Mouse (Mus musculus) ovary, postnatal 14 days (tissue): ENCODE measurements around the gene Kcnf1.

Source experiments
- DNase-seq: peaks from one replicate; pipeline ENCODE4 v3.0.0; 2022; ENCODE audit warnings: low spot score

Kcnf1 gene

GRCm38 (mm10) chr12:17176757-17177092 lies at the start of gene Kcnf1:
Gene Kcnf1 (minus strand): TSS chr12:17176888.
- DNase-seq: no peak

- no peak for DNase-seq
Measured at GRCm38 (mm10) chr12:17225012-17225411, 48.3 kb upstream of the Kcnf1 start.

GRCm38 (mm10) chr12:17223050-17223449 lies 46.4 kb upstream of the Kcnf1 start:
- DNase-seq: no peak

DNA sequence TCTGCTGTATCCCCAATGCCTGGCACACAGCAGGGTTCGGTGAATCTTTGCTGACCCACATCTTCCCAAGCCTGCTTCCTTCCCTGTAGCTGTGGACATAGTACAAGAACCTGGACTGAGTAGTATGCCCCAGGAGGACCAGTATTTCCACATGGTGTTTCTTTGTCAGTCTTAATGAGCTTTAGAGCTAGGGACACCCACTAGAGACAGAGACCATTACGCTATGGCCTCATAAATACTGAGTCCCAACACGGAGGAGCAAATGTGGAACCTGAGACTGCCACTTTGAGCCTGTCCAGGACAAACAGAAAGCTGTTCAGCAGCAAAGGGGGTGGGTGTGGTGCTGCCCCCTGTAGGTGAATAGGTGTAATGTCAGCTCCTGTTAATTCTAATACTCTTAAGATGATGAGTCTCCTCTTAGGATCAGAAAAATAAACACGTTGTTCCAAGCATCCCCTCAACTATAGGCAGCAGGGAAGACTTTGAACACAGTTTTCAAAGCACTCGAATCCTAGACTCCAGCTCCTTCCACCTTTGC lies 45.3 kb upstream of the Kcnf1 start:
- DNase-seq: no peak

- no peak for DNase-seq
Measured at GRCm38 (mm10) chr12:17220631-17221030, 43.9 kb upstream of the Kcnf1 start.

DNA sequence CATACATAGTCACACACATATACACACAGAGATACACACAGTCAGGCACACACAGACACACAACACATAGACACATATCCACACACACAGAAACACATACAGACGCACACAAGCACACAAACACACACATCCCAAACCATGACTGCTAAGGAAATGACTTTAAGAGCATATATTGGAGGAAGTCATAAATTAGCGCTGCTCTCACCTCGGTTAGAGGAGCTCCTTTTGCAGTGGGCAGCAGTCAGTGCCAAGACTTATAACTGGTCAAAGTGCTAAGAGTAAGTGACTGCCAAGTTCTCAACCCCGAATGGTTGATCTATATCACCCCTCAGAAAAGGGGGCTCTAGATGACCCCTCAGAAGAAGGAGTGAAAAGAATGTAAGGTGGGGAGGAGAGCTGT lies 42.4 kb upstream of the Kcnf1 start:
- no peak for DNase-seq

GRCm38 (mm10) chr12:17218390-17218789 lies 41.7 kb upstream of the Kcnf1 start:
- no peak for DNase-seq

DNA sequence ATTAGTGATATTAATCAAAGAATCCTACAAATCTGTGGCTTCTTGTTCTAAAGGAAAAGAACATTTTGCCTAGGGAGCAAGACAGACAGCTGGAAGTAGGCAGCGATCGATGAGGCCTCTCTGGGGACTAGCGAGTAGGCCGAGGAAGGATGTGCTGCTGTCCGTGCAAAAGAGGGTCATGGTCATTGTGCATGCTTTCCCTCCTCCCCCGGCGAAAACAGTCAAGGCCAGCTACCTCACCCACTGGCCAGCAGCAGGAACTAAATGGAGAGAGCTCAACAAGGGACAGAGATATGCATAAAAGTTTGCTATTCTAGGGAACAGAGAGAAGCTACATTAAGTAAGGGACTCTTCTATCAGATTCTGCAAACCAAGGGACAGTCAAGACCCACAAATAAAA lies 39.1 kb upstream of the Kcnf1 start:
- no peak for DNase-seq

- DNase-seq: no peak
Measured at GRCm38 (mm10) chr12:17202492-17203322, 26.0 kb upstream of the Kcnf1 start.

- no peak for DNase-seq
Measured at GRCm38 (mm10) chr12:17198621-17199020, 21.9 kb upstream of the Kcnf1 start.

DNA sequence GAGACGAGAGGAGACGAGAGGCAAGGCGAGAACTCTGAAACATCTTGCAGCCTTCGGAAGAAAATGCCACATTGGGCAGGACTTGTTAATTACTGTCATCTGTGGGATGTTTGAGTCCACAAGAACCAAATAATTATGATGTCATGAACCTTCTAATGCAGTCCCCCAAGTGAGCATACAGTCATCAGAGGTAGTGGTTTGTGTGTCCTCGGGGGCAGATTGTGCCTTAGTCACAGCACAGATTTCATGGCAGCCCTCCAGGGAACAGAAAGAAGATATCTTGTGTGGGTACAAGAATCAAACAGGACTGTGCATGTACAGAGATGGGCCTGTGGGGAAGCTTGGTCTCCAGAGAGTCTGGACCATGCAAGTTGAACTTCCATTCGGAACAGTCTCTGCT lies 17.5 kb upstream of the Kcnf1 start:
- no peak for DNase-seq

GRCm38 (mm10) chr12:17193311-17193710 lies 16.6 kb upstream of the Kcnf1 start:
- no peak for DNase-seq

GRCm38 (mm10) chr12:17192887-17193286 lies 16.2 kb upstream of the Kcnf1 start:
- DNase-seq: no peak

- DNase-seq: no peak
Measured at GRCm38 (mm10) chr12:17184303-17184775, 7.7 kb upstream of the Kcnf1 start.

- no peak for DNase-seq
Measured at GRCm38 (mm10) chr12:17183788-17184187, 7.1 kb upstream of the Kcnf1 start.

GRCm38 (mm10) chr12:17176041-17176756 lies 489 bp downstream of the Kcnf1 start:
- DNase-seq: peak; percentile 39

GRCm38 (mm10) chr12:17175531-17175951 lies 1.1 kb downstream of the Kcnf1 start:
- DNase-seq: no peak

DNA sequence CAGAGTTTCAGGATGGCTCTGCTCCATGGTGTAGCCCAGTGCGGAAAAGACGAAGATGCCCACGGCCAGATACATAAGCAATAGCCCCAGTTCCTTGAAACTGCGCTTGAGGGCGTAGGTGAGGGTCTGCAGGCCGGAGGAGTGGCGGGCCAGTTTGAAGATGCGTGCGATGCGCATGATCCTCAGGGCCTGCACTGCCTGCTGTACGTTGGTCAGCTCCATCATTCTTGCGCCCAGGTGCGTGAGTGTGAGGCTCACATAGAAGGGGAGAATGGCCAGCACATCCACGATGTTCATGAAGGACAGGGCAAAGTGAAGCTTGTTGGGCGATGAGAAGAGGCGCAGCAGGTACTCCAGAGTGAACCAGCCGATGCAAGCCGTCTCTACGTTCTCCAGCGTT lies 1.6 kb downstream of the Kcnf1 start:
- DNase-seq: no peak

DNA sequence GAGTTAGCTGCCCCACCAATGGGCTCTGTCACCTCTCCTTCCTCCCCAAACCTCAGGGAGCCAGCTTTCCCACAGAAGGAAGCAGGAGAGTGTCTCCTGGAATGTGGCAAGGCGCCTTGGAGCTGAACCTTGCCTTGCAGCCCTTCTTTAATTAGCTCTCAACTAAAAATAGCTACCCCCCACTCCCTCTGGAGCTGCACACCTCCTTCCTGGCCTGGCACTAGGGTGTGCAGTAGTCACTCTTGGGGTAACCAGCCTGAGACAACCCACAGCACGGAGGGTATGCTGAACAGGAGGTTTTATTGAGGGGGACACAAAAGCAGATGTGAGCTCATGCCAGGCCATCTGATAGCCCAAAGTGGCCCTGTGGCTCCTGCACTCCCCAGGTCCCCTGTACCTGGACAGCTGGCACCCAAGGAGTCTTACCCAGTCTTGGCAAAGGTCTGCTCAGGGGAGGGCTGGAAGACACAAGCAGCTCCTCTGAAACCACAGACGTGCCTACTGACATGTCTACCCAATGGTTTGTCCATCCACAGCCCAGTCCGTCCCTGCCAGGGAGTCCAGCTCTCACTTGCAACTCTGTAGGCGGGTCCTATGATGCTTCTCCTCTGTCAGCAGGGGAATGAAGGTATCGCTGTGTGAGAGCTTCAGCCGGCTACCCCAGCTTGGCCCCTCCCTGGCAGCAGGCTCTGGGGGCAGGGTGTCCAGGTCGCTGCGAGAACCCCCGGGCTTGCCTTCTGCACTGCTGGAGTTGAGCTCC lies 2.4 kb downstream of the Kcnf1 start:
- no peak for DNase-seq

DNA sequence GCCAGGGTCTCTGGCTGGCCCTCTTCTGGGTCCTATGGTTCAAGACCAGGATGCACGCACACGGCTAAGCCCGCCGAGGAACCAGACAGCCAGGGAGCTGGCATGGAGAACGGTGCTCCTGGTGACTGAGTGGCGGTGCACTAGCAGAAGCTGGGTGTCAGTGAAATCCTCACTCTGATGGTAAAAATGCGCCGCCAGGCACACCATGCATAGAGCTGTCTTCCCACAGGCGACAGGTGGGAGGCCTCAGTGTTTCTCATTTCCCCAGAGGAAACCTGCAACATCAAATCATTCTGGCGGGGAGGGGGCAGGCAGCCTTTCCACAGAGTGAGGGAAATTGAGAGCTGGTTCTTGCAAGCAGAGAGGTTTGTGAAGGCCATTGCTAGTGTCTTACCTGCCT lies 6.3 kb downstream of the Kcnf1 start:
- DNase-seq: no peak

DNA sequence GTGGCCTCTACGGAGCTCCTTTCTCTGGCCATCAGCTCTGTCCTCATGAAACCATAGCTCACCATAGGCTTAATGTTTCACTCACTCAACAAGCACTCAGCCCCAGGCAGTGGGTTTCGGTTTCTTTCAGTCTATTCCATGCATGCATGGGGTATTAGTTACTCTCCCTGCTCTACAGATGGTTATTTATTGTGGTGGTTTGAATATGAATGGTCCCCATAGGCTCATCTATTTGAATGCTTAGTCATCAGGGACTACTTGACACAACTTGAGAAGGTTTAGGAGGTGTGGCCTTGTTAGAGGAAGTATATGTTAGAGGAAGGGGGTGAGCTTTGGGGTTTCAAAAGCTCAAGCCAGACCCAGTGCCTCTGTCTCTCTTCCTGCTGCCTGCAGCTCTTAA lies 10.6 kb downstream of the Kcnf1 start:
- DNase-seq: no peak

DNA sequence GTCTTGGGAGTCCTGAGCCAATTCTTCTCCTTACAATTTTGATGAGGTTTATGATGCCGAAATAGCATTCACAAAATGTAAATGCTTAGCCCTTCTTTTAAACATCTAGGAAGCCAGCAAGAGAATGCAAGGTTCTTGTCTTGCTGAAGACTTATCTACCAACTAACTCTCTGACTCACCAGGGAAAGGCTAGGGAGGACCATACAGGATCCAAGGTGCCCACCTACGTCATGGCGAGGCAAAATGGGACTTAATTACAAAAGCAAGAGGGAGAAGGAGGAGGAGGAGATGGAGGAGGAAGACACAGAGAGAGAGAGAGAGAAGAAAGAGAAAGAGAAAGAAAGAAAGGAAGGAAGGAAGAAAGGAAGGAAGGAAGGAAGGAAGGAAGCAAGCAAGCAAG lies 12.7 kb downstream of the Kcnf1 start:
- no peak for DNase-seq
